Mouse (Mus musculus): ENCODE measurements at regions not wholly inside any gene's neighbourhood (a gene's known extent, or its start where the extent isn't known, plus 50 kb on each side); places are given as distances from the start of the nearest gene placed in this dataset.

- no peaks in the 10 kb centered on the region for H3K27me3 ChIP-seq (replicated peaks)
- no peak overlapping the region for H3K4me3 ChIP-seq
- 48% methylated on average over 3 of the region's 3 CpGs for WGBS
- H3K27ac ChIP-seq (ENCODE audit: poor library complexity, severe bottlenecking), result no peak overlapping the region
- ATAC-seq (ENCODE audit: insufficient number of reproducible peaks, low FRiP score), result no peak
- no peaks in the 10 kb centered on the region for H3K9me3 ChIP-seq (replicated peaks)
- H3K9ac ChIP-seq, result no peak overlapping the region
- no peaks in the 10 kb centered on the region for H3K36me3 ChIP-seq
- H3K4me1 ChIP-seq (replicated peaks), result 0 out of 2 replicates have a peak, but pooled peaks cover 3% of the 10 kb centered on the region
- no peak overlapping the region for H3K4me2 ChIP-seq
Observed at GRCm38 (mm10) chr13:35515291-35515690, 144.3 kb upstream of the Cdyl start.

GRCm38 (mm10) chr13:35517692-35518091, 141.9 kb upstream of the Cdyl start:
- Histone ChIP-seq H3K27me3 (replicated peaks) (no peaks in the 10 kb centered on the region), H3K4me1 (replicated peaks) (no peaks in the 10 kb centered on the region), H3K4me3 (no peak overlapping the region), H3K27ac (ENCODE audit: poor library complexity, severe bottlenecking) (no peak overlapping the region), H3K9ac (no peak overlapping the region), H3K9me3 (replicated peaks) (no peaks in the 10 kb centered on the region), H3K4me2 (no peak overlapping the region), H3K36me3 (no peaks in the 10 kb centered on the region)
- ATAC-seq (ENCODE audit: insufficient number of reproducible peaks, low FRiP score), result no peak
- WGBS, result 84% methylated on average over 3 of the region's 3 CpGs

- Histone ChIP-seq H3K9me3 (replicated peaks) (no peaks in the 10 kb centered on the region), H3K4me2 (no peak overlapping the region), H3K9ac (no peak overlapping the region), H3K4me3 (no peak overlapping the region), H3K4me1 (replicated peaks) (no peaks in the 10 kb centered on the region), H3K27ac (ENCODE audit: poor library complexity, severe bottlenecking) (no peak overlapping the region), H3K27me3 (replicated peaks) (no peaks in the 10 kb centered on the region), H3K36me3 (no peaks in the 10 kb centered on the region)
- ATAC-seq (ENCODE audit: insufficient number of reproducible peaks, low FRiP score), result no peak
- 80% methylated on average over 1 of the region's 1 CpGs for WGBS
Observed at GRCm38 (mm10) chr13:35522272-35522671, 137.4 kb upstream of the Cdyl start.

GRCm38 (mm10) chr13:35529577-35529976, 130.1 kb upstream of the Cdyl start:
- 82% methylated on average over 3 of the region's 3 CpGs for WGBS
- no peak overlapping the region for H3K4me2 ChIP-seq
- H3K9ac ChIP-seq, result no peak overlapping the region
- no peaks in the 10 kb centered on the region for H3K36me3 ChIP-seq
- H3K4me3 ChIP-seq, result no peak overlapping the region
- no peak for ATAC-seq (ENCODE audit: insufficient number of reproducible peaks, low FRiP score)
- no peaks in the 10 kb centered on the region; the same call in 1 of the 2 replicates for H3K4me1 ChIP-seq (replicated peaks)
- no peaks in the 10 kb centered on the region for H3K9me3 ChIP-seq (replicated peaks)
- H3K27ac ChIP-seq (ENCODE audit: poor library complexity, severe bottlenecking), result no peak overlapping the region
- no peaks in the 10 kb centered on the region for H3K27me3 ChIP-seq (replicated peaks)

GRCm38 (mm10) chr13:35537106-35537505, 122.5 kb upstream of the Cdyl start:
- Histone ChIP-seq H3K9me3 (replicated peaks) (0 out of 2 replicates have a peak, but pooled peaks cover 2% of the 10 kb centered on the region), H3K36me3 (no peaks in the 10 kb centered on the region), H3K4me3 (no peak overlapping the region), H3K4me2 (no peak overlapping the region), H3K27ac (ENCODE audit: poor library complexity, severe bottlenecking) (no peak overlapping the region), H3K9ac (no peak overlapping the region), H3K4me1 (replicated peaks) (no peaks in the 10 kb centered on the region), H3K27me3 (replicated peaks) (no peaks in the 10 kb centered on the region)
- WGBS, result 81% methylated on average over 7 of the region's 7 CpGs
- no peak for ATAC-seq (ENCODE audit: insufficient number of reproducible peaks, low FRiP score)

GRCm38 (mm10) chr13:35537936-35538335, 121.7 kb upstream of the Cdyl start:
- H3K4me3 ChIP-seq, result no peak overlapping the region
- H3K4me1 ChIP-seq (replicated peaks), result no peaks in the 10 kb centered on the region
- no peak overlapping the region for H3K4me2 ChIP-seq
- 74% methylated on average over 5 of the region's 5 CpGs for WGBS
- no peak overlapping the region for H3K27ac ChIP-seq (ENCODE audit: poor library complexity, severe bottlenecking)
- H3K36me3 ChIP-seq, result no peaks in the 10 kb centered on the region
- H3K9me3 ChIP-seq (replicated peaks), result 0 out of 2 replicates have a peak, but pooled peaks cover 2% of the 10 kb centered on the region
- no peak for ATAC-seq (ENCODE audit: insufficient number of reproducible peaks, low FRiP score)
- H3K9ac ChIP-seq, result no peak overlapping the region
- no peaks in the 10 kb centered on the region for H3K27me3 ChIP-seq (replicated peaks)

- Histone ChIP-seq H3K27me3 (replicated peaks) (no peaks in the 10 kb centered on the region), H3K9ac (no peak overlapping the region), H3K27ac (ENCODE audit: poor library complexity, severe bottlenecking) (no peak overlapping the region), H3K36me3 (no peaks in the 10 kb centered on the region), H3K4me3 (no peak overlapping the region), H3K4me2 (no peak overlapping the region), H3K4me1 (replicated peaks) (no peaks in the 10 kb centered on the region), H3K9me3 (replicated peaks) (0 out of 2 replicates have a peak, but pooled peaks cover 2% of the 10 kb centered on the region)
- no peak for ATAC-seq (ENCODE audit: insufficient number of reproducible peaks, low FRiP score)
- 81% methylated on average over 2 of the region's 2 CpGs for WGBS
Observed at GRCm38 (mm10) chr13:35540433-35540832, 119.2 kb upstream of the Cdyl start.

GRCm38 (mm10) chr13:35541053-35541452, 118.6 kb upstream of the Cdyl start:
- H3K9me3 ChIP-seq (replicated peaks), result no peaks in the 10 kb centered on the region
- ATAC-seq (ENCODE audit: insufficient number of reproducible peaks, low FRiP score), result no peak
- H3K36me3 ChIP-seq, result no peaks in the 10 kb centered on the region
- H3K4me3 ChIP-seq, result no peak overlapping the region
- no peak overlapping the region for H3K9ac ChIP-seq
- WGBS, result 75% methylated on average over 6 of the region's 6 CpGs
- no peak overlapping the region for H3K27ac ChIP-seq (ENCODE audit: poor library complexity, severe bottlenecking)
- no peaks in the 10 kb centered on the region for H3K4me1 ChIP-seq (replicated peaks)
- no peaks in the 10 kb centered on the region for H3K27me3 ChIP-seq (replicated peaks)
- H3K4me2 ChIP-seq, result no peak overlapping the region

GRCm38 (mm10) chr13:35564006-35564405, 95.6 kb upstream of the Cdyl start:
- no peak for ATAC-seq (ENCODE audit: insufficient number of reproducible peaks, low FRiP score)
- Histone ChIP-seq H3K4me1 (replicated peaks) (no peaks in the 10 kb centered on the region), H3K27ac (ENCODE audit: poor library complexity, severe bottlenecking) (no peak overlapping the region), H3K36me3 (no peaks in the 10 kb centered on the region), H3K4me3 (no peak overlapping the region), H3K4me2 (no peak overlapping the region), H3K9me3 (replicated peaks) (no peaks in the 10 kb centered on the region), H3K27me3 (replicated peaks) (no peaks in the 10 kb centered on the region), H3K9ac (no peak overlapping the region)
- WGBS, result 44% methylated on average over 1 of the region's 1 CpGs

- no peak for ATAC-seq (ENCODE audit: insufficient number of reproducible peaks, low FRiP score)
- Histone ChIP-seq H3K4me3 (no peak overlapping the region), H3K27me3 (replicated peaks) (no peaks in the 10 kb centered on the region), H3K4me1 (replicated peaks) (0 out of 2 replicates have a peak, but pooled peaks cover 3% of the 10 kb centered on the region), H3K27ac (ENCODE audit: poor library complexity, severe bottlenecking) (no peak overlapping the region), H3K36me3 (no peaks in the 10 kb centered on the region), H3K9me3 (replicated peaks) (no peaks in the 10 kb centered on the region), H3K9ac (no peak overlapping the region), H3K4me2 (no peak overlapping the region)
- 16% methylated on average over 3 of the region's 3 CpGs for WGBS
Observed at GRCm38 (mm10) chr13:35581616-35582015, 78.0 kb upstream of the Cdyl start.

- H3K9ac ChIP-seq, result no peak overlapping the region
- no peak overlapping the region for H3K4me2 ChIP-seq
- H3K9me3 ChIP-seq (replicated peaks), result 0 out of 2 replicates have a peak, but pooled peaks cover 2% of the 10 kb centered on the region
- no peaks in the 10 kb centered on the region for H3K4me1 ChIP-seq (replicated peaks)
- H3K27me3 ChIP-seq (replicated peaks), result no peaks in the 10 kb centered on the region
- H3K27ac ChIP-seq (ENCODE audit: poor library complexity, severe bottlenecking), result no peak overlapping the region
- H3K36me3 ChIP-seq, result no peaks in the 10 kb centered on the region
- WGBS, result 86% methylated on average over 5 of the region's 5 CpGs
- ATAC-seq (ENCODE audit: insufficient number of reproducible peaks, low FRiP score), result no peak
- H3K4me3 ChIP-seq, result no peak overlapping the region
Observed at GRCm38 (mm10) chr13:35598003-35598402, 61.6 kb upstream of the Cdyl start.

- Histone ChIP-seq H3K27me3 (replicated peaks) (no peaks in the 10 kb centered on the region), H3K27ac (ENCODE audit: poor library complexity, severe bottlenecking) (no peak overlapping the region), H3K9ac (no peak overlapping the region), H3K4me1 (replicated peaks) (0 out of 2 replicates have a peak, but pooled peaks cover 3% of the 10 kb centered on the region), H3K4me3 (no peak overlapping the region), H3K36me3 (no peaks in the 10 kb centered on the region), H3K4me2 (no peak overlapping the region), H3K9me3 (replicated peaks) (0 out of 2 replicates have a peak, but pooled peaks cover 2% of the 10 kb centered on the region)
- no peak for ATAC-seq (ENCODE audit: insufficient number of reproducible peaks, low FRiP score)
- 84% methylated on average over 2 of the region's 2 CpGs for WGBS
Observed at GRCm38 (mm10) chr13:35601560-35602135, 58.0 kb upstream of the Cdyl start.

All from heart, embryonic 12.5 days (tissue).